Mouse (Mus musculus) C2C12 (cell line): ENCODE measurements around the gene Clint1. TPM values are rescaled to one million over a fixed set of nuclear protein-coding genes. Genes with fewer than 3 reads are reported as not detected.
A peak's percentile ranks its signal among the peaks of the same experiment; 100 is the strongest.

ENCODE experiments used
- H3K27me3 ChIP-seq: one replicate; pipeline ENCODE4 v1.6.1; 2011; ENCODE audit not compliant: control insufficient read depth, insufficient read depth, insufficient read length
- H3K36me3 ChIP-seq: one replicate; pipeline ENCODE4 v1.6.1; 2011; ENCODE audit not compliant: control insufficient read depth, insufficient read depth
- H3K4me3 ChIP-seq: one replicate; pipeline ENCODE4 v1.5.1; 2011; ENCODE audit warnings: mild to moderate bottlenecking, control low read depth; ENCODE audit not compliant: poor library complexity, insufficient read depth, severe bottlenecking
- H3K79me2 ChIP-seq: one replicate; pipeline ENCODE4 v1.6.1; 2011; ENCODE audit not compliant: control insufficient read depth, insufficient read depth
- H3K79me3 ChIP-seq: one replicate; pipeline ENCODE4 v1.6.1; 2011; ENCODE audit warnings: low read depth, control low read depth
- H3ac ChIP-seq: one replicate; pipeline ENCODE3; 2011; ENCODE audit warnings: low read depth; ENCODE audit not compliant: control insufficient read depth, insufficient read length
- CEBPB ChIP-seq: IDR thresholded peaks from one replicate; pipeline ENCODE4 v1.6.1; 2011; ENCODE audit warnings: low read depth, mild to moderate bottlenecking, control low read depth, moderate library complexity
- CTCF ChIP-seq: IDR thresholded peaks from one replicate; pipeline ENCODE4 v1.5.1; 2011; ENCODE audit not compliant: control insufficient read depth, insufficient read depth, insufficient read length
- FOSL1 ChIP-seq: IDR thresholded peaks from one replicate; pipeline ENCODE4 v1.8.0; 2011; ENCODE audit warnings: mild to moderate bottlenecking, low read length; ENCODE audit not compliant: poor library complexity, insufficient read depth, severe bottlenecking
- MAX ChIP-seq: IDR thresholded peaks from one replicate; pipeline ENCODE4 v1.6.1; 2011; ENCODE audit warnings: mild to moderate bottlenecking, control low read depth
- MYOD1 ChIP-seq: IDR thresholded peaks from one replicate; pipeline ENCODE4 v1.6.1; 2011; ENCODE audit warnings: low read depth; ENCODE audit not compliant: control insufficient read depth, insufficient read length
- MYOG ChIP-seq: IDR thresholded peaks from one replicate; pipeline ENCODE4 v1.6.1; 2011; ENCODE audit not compliant: control insufficient read depth, insufficient read length; ENCODE audit errors: extremely low read depth
- USF1 ChIP-seq: IDR thresholded peaks from one replicate; pipeline ENCODE4 v1.6.1; 2011; ENCODE audit warnings: low read depth, mild to moderate bottlenecking, control low read depth, moderate library complexity
- polyA plus RNA-seq: library from polyadenylated mRNA; unstranded; fragments of >200 nt; fragmentation: generic; extraction: Trizol; gene quantifications from one replicate; pipeline ENCODE4 v1.2.1, GENCODE M21; 2012; ENCODE audit warnings: missing spikeins

The Clint1 gene
- polyA plus RNA-seq, 1 experiment = 31.9 TPM

- Histone ChIP-seq H3K4me3 (no peak overlapping the region), H3K79me3 (peaks cover 11% of the 10 kb centered on the region), H3K36me3 (no peaks in the 10 kb centered on the region), H3K27me3 (no peaks in the 10 kb centered on the region), H3ac (no peak overlapping the region), H3K79me2 (peaks cover 15% of the 10 kb centered on the region)
- TF ChIP-seq MYOG = no peak
- TF ChIP-seq CTCF = no peak
- no peak for TF ChIP-seq CEBPB
- TF ChIP-seq USF1 = no peak
Measured at GRCm38 (mm10) chr11:45848253-45848652, 3.6 kb upstream of the Clint1 start.

DNA sequence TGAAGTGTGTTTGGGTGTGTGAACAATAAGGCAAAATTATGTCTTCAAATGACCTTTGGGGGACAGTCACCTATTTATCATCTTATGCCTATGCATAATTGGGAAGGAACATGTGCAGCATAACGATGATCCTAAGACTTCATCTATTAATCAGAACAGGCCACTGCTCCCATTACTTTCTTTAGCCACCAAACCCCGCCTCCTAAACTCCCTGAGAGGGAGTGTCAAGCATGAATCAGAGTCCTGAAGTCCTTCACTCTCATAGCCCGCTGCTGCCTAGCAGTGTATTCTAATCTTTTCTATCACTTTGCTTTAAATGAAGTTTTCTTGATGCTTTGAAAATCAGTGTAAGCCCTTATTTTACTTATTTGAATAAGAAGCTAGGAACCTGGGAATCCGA is 2.6 kb upstream of the Clint1 start:
- TF ChIP-seq FOSL1 (no peak), CEBPB (no peak)
- Histone ChIP-seq H3ac (no peak overlapping the region), H3K27me3 (no peaks in the 10 kb centered on the region), H3K4me3 (no peak overlapping the region), H3K36me3 (peaks cover 9% of the 10 kb centered on the region), H3K79me3 (peaks cover 20% of the 10 kb centered on the region), H3K79me2 (peaks cover 24% of the 10 kb centered on the region)

- H3K79me3 ChIP-seq = peaks cover 26% of the 10 kb centered on the region
- no peak overlapping the region for H3ac ChIP-seq
Measured at GRCm38 (mm10) chr11:45849859-45850258, 2.0 kb upstream of the Clint1 start.

GRCm38 (mm10) chr11:45850317-45850716 is 1.5 kb upstream of the Clint1 start:
- TF ChIP-seq MAX = no peak
- TF ChIP-seq CTCF = no peak
- TF ChIP-seq MYOG = no peak
- TF ChIP-seq FOSL1 = no peak
- TF ChIP-seq MYOD1 = no peak
- TF ChIP-seq USF1 = no peak
- no peak for TF ChIP-seq CEBPB
- H3K36me3 ChIP-seq = peaks cover 18% of the 10 kb centered on the region
- no peaks in the 10 kb centered on the region for H3K27me3 ChIP-seq
- H3K4me3 ChIP-seq = no peak overlapping the region
- H3ac ChIP-seq = no peak overlapping the region
- H3K79me3 ChIP-seq = peaks cover 31% of the 10 kb centered on the region
- peaks cover 36% of the 10 kb centered on the region for H3K79me2 ChIP-seq

More at GRCm38 (mm10) chr11:45849859-45850258, 2.0 kb upstream of the Clint1 start:
- Histone ChIP-seq H3K36me3 (peaks cover 13% of the 10 kb centered on the region), H3K27me3 (no peaks in the 10 kb centered on the region), H3K4me3 (no peak overlapping the region), H3K79me2 (peaks cover 31% of the 10 kb centered on the region)
- TF ChIP-seq CTCF = no peak
- no peak for TF ChIP-seq MAX
- no peak for TF ChIP-seq MYOG
- no peak for TF ChIP-seq CEBPB
- TF ChIP-seq FOSL1 = no peak
- TF ChIP-seq USF1 = no peak
- TF ChIP-seq MYOD1 = no peak

GRCm38 (mm10) chr11:45852124-45852994 is 508 bp downstream of the Clint1 start:
- no peak for TF ChIP-seq MYOD1
- TF ChIP-seq FOSL1 = no peak
- peak; percentile 52 for TF ChIP-seq CEBPB
- TF ChIP-seq CTCF = no peak
- Histone ChIP-seq H3ac (peak overlapping the region; percentile 96), H3K79me2 (peaks cover 56% of the 10 kb centered on the region), H3K79me3 (peaks cover 49% of the 10 kb centered on the region), H3K27me3 (no peaks in the 10 kb centered on the region), H3K36me3 (peaks cover 22% of the 10 kb centered on the region), H3K4me3 (peak overlapping the region; percentile 85)

- TF ChIP-seq MYOD1 (no peak), CEBPB (peak; percentile 73), MYOG (no peak), FOSL1 (no peak), MAX (no peak)
- H3K79me2 ChIP-seq = peaks cover 62% of the 10 kb centered on the region
- H3ac ChIP-seq = no peak overlapping the region
- peaks cover 55% of the 10 kb centered on the region for H3K79me3 ChIP-seq
- H3K4me3 ChIP-seq = no peak overlapping the region
- H3K36me3 ChIP-seq = peaks cover 22% of the 10 kb centered on the region
- no peaks in the 10 kb centered on the region for H3K27me3 ChIP-seq
Measured at GRCm38 (mm10) chr11:45852995-45853317, 1.1 kb downstream of the Clint1 start.
